Mouse (Mus musculus): ENCODE data around the gene Opa3. TPM values are rescaled to one million over a fixed set of nuclear protein-coding genes. Genes with fewer than 3 reads are reported as not detected.
A peak's percentile ranks its signal among the peaks of the same experiment; 100 is the strongest.

The Opa3 gene
- polyA plus RNA-seq, 1 experiment from 2014 or later: 29.7 TPM

- Histone ChIP-seq H3K36me3 (ENCODE audit: control insufficient read depth, insufficient read depth, low read length) (no peaks in the 10 kb centered on the region), H3K4me3 (ENCODE audit: low read depth, low read length) (peak overlapping the region; percentile 62), H3K27me3 (replicated peaks; ENCODE audit: control insufficient read depth, insufficient read depth, low read length) (peaks cover 45% of the 10 kb centered on the region), H3K4me2 (ENCODE audit: low read depth, low read length) (peak overlapping the region; percentile 99; the same call in 1 of the 2 replicates), H3K27ac (replicated peaks; ENCODE audit: low read depth, low read length) (no peak overlapping the region), H3K4me1 (ENCODE audit: control insufficient read depth, insufficient read depth, low read length) (no peaks in the 10 kb centered on the region), H3K9ac (ENCODE audit: low read depth, low read length) (peak overlapping the region; percentile 60; the same call in 1 of the 2 replicates), H3K9me3 (ENCODE audit: control insufficient read depth, low read length) (no peaks in the 10 kb centered on the region)
- 37% methylated on average over 14 of the region's 14 CpGs for WGBS
- DNase-seq (ENCODE audit: low spot score) (no peak), ATAC-seq (ENCODE audit: low read depth) (no peak)
Measured at GRCm38 (mm10) chr7:19283406-19283804, 55.3 kb downstream of the Opa3 start.

- ATAC-seq (ENCODE audit: low read depth) (no peak), DNase-seq (ENCODE audit: low spot score) (no peak)
- H3K4me3 ChIP-seq (ENCODE audit: low read depth, low read length): no peak overlapping the region
- no peaks in the 10 kb centered on the region for H3K36me3 ChIP-seq (ENCODE audit: control insufficient read depth, insufficient read depth, low read length)
- 29% methylated on average over 4 of the region's 4 CpGs for WGBS
- no peaks in the 10 kb centered on the region for H3K9me3 ChIP-seq (ENCODE audit: control insufficient read depth, low read length)
- no peak overlapping the region for H3K9ac ChIP-seq (ENCODE audit: low read depth, low read length)
- H3K4me2 ChIP-seq (ENCODE audit: low read depth, low read length): no peak overlapping the region
- H3K4me1 ChIP-seq (ENCODE audit: control insufficient read depth, insufficient read depth, low read length): no peaks in the 10 kb centered on the region
- H3K27ac ChIP-seq (replicated peaks; ENCODE audit: low read depth, low read length): no peak overlapping the region
- H3K27me3 ChIP-seq (replicated peaks; ENCODE audit: control insufficient read depth, insufficient read depth, low read length): peaks cover 31% of the 10 kb centered on the region
Measured at GRCm38 (mm10) chr7:19284763-19285162, 56.6 kb downstream of the Opa3 start.

DNA sequence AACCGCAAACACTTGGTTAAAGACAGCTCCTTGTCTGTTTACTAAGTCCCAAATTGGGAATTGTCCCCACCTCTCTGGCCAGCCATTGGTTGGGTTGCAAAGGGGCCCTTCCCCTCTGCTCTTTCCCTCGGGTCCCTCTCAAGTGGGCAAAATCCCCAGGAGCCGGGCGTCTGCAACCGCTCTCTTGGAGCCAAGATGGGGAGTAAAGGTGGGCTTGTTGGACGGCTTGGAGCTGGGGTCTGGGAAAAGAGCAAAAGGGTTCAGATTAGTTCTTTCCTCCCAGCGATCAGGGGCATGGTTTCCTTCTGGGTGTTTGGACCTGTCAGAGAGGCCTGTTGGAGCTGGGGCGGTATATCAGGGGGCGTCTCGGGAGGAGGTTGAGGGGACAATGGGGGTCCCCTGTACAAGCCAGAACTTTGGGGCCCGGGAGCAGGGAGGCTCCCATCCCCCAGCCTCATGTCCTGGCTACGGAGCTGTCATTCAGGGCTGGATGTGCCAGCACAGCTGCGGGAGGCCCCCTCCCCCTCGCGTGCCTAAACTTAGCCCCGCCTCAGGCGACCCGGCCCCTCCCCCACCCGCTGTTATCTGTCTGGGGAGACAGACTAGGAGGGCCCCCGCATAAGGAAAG lies 62.9 kb downstream of the Opa3 start:
- Histone ChIP-seq H3K27me3 (replicated peaks; ENCODE audit: control insufficient read depth, insufficient read depth, low read length) (no peaks in the 10 kb centered on the region), H3K9me3 (ENCODE audit: control insufficient read depth, low read length) (no peaks in the 10 kb centered on the region), H3K4me3 (ENCODE audit: low read depth, low read length) (peak overlapping the region; percentile 37), H3K4me1 (ENCODE audit: control insufficient read depth, insufficient read depth, low read length) (peaks cover 10% of the 10 kb centered on the region), H3K36me3 (ENCODE audit: control insufficient read depth, insufficient read depth, low read length) (no peaks in the 10 kb centered on the region), H3K27ac (replicated peaks; ENCODE audit: low read depth, low read length) (peak overlapping the region; percentile 45), H3K4me2 (ENCODE audit: low read depth, low read length) (peak overlapping the region; percentile 54), H3K9ac (ENCODE audit: low read depth, low read length) (peak overlapping the region; percentile 58)
- DNase-seq (ENCODE audit: low spot score) (peak; percentile 60), ATAC-seq (ENCODE audit: low read depth) (peak; percentile 70; the same call in 1 of the 2 replicates)
- 2% methylated on average over 20 of the region's 20 CpGs for WGBS

- ATAC-seq (ENCODE audit: low read depth): peak; percentile 74
- WGBS: 19% methylated on average over 22 of the region's 22 CpGs
- peak overlapping the region; percentile 61 for H3K4me2 ChIP-seq (ENCODE audit: low read depth, low read length)
- peak overlapping the region; percentile 61 for H3K9ac ChIP-seq (ENCODE audit: low read depth, low read length)
- no peaks in the 10 kb centered on the region for H3K36me3 ChIP-seq (ENCODE audit: control insufficient read depth, insufficient read depth, low read length)
- peaks cover 7% of the 10 kb centered on the region for H3K4me1 ChIP-seq (ENCODE audit: control insufficient read depth, insufficient read depth, low read length)
- H3K4me3 ChIP-seq (ENCODE audit: low read depth, low read length): peak overlapping the region; percentile 36
- no peak overlapping the region for H3K27ac ChIP-seq (replicated peaks; ENCODE audit: low read depth, low read length)
- H3K27me3 ChIP-seq (replicated peaks; ENCODE audit: control insufficient read depth, insufficient read depth, low read length): no peaks in the 10 kb centered on the region
- no peaks in the 10 kb centered on the region for H3K9me3 ChIP-seq (ENCODE audit: control insufficient read depth, low read length)
- DNase-seq (ENCODE audit: low spot score): peak; percentile 97
Measured at GRCm38 (mm10) chr7:19295503-19296185, 67.5 kb downstream of the Opa3 start.

DNA sequence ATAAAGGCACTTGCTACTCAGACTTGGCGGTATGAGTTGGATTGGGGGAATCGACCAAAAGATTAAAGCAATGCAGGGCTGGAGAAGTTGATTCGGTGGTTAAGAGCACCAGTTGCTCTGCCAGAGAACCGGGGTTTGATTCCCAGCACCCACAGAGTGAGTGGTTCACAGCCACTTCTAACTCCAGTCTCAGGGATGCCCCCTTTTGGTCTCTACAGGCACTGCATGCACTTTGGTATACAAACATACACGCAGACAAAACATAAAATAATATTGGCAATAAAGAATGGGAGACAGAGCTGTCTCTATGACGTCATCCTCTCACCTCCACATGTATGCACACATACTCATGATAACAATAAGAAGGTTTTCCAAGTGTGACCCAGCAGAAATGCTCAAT lies 68.9 kb downstream of the Opa3 start:
- Histone ChIP-seq H3K27ac (replicated peaks; ENCODE audit: low read depth, low read length) (no peak overlapping the region), H3K4me2 (ENCODE audit: low read depth, low read length) (no peak overlapping the region), H3K4me3 (ENCODE audit: low read depth, low read length) (no peak overlapping the region), H3K9ac (ENCODE audit: low read depth, low read length) (no peak overlapping the region), H3K27me3 (replicated peaks; ENCODE audit: control insufficient read depth, insufficient read depth, low read length) (peaks cover 7% of the 10 kb centered on the region), H3K9me3 (ENCODE audit: control insufficient read depth, low read length) (no peaks in the 10 kb centered on the region), H3K4me1 (ENCODE audit: control insufficient read depth, insufficient read depth, low read length) (peaks cover 3% of the 10 kb centered on the region; the same call in 1 of the 2 replicates), H3K36me3 (ENCODE audit: control insufficient read depth, insufficient read depth, low read length) (no peaks in the 10 kb centered on the region)
- DNase-seq (ENCODE audit: low spot score) (no peak), ATAC-seq (ENCODE audit: low read depth) (no peak)
- 90% methylated on average over 6 of the region's 6 CpGs for WGBS

DNA sequence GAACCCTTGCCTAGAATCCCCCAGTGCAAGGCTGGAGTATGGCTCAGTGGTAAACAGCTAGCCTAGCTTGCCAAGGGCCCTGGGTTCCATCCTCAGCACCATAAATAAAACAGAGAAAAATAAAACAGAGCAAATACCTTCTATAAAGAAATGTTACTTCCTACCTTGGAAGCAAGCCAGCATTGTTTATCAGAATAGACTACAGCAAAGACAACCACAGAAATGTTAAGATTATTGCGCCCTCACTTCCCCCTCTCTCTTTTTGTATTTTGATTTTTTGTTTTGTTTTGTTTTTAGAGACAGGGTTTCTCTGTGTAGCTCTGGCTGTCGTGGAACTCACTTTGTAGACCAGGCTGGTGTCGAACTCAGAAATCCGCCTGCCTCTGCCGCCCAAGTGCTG lies 69.7 kb downstream of the Opa3 start:
- Histone ChIP-seq H3K27me3 (replicated peaks; ENCODE audit: control insufficient read depth, insufficient read depth, low read length) (peaks cover 15% of the 10 kb centered on the region), H3K4me1 (ENCODE audit: control insufficient read depth, insufficient read depth, low read length) (peaks cover 3% of the 10 kb centered on the region; the same call in 1 of the 2 replicates), H3K27ac (replicated peaks; ENCODE audit: low read depth, low read length) (no peak overlapping the region), H3K9me3 (ENCODE audit: control insufficient read depth, low read length) (no peaks in the 10 kb centered on the region), H3K9ac (ENCODE audit: low read depth, low read length) (no peak overlapping the region), H3K36me3 (ENCODE audit: control insufficient read depth, insufficient read depth, low read length) (no peaks in the 10 kb centered on the region), H3K4me3 (ENCODE audit: low read depth, low read length) (no peak overlapping the region), H3K4me2 (ENCODE audit: low read depth, low read length) (no peak overlapping the region)
- no peak for DNase-seq (ENCODE audit: low spot score)
- WGBS: 94% methylated on average over 5 of the region's 5 CpGs
- no peak for ATAC-seq (ENCODE audit: low read depth)

DNA sequence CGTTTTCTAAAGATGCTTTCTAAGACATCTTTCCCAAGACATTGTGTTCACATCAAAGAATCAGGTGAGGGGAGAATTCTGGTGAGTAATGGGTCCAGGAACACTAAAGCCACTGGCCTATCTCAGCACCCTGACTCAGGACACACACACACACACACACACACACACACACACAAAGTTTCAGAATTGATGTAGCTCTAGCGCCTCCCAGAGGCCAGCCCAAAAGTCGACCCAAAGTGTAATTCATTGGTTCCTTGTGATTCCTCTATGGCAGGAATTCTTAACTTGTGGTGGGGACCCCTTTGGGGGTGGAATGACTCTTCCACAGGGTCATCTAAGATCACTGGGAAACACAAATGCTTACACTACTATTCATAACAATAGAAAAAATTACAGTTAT lies 71.1 kb downstream of the Opa3 start:
- Histone ChIP-seq H3K4me3 (ENCODE audit: low read depth, low read length) (no peak overlapping the region), H3K36me3 (ENCODE audit: control insufficient read depth, insufficient read depth, low read length) (no peaks in the 10 kb centered on the region), H3K27me3 (replicated peaks; ENCODE audit: control insufficient read depth, insufficient read depth, low read length) (peaks cover 29% of the 10 kb centered on the region), H3K4me2 (ENCODE audit: low read depth, low read length) (no peak overlapping the region), H3K9me3 (ENCODE audit: control insufficient read depth, low read length) (no peaks in the 10 kb centered on the region), H3K9ac (ENCODE audit: low read depth, low read length) (no peak overlapping the region), H3K27ac (replicated peaks; ENCODE audit: low read depth, low read length) (no peak overlapping the region), H3K4me1 (ENCODE audit: control insufficient read depth, insufficient read depth, low read length) (peaks cover 3% of the 10 kb centered on the region; the same call in 1 of the 2 replicates)
- peak; percentile 45 for DNase-seq (ENCODE audit: low spot score)
- WGBS: 16% methylated on average over 3 of the region's 3 CpGs
- no peak for ATAC-seq (ENCODE audit: low read depth)

- Histone ChIP-seq H3K36me3 (ENCODE audit: control insufficient read depth, insufficient read depth, low read length) (no peaks in the 10 kb centered on the region), H3K9ac (ENCODE audit: low read depth, low read length) (peak overlapping the region; percentile 56), H3K9me3 (ENCODE audit: control insufficient read depth, low read length) (no peaks in the 10 kb centered on the region), H3K4me3 (ENCODE audit: low read depth, low read length) (peak overlapping the region; percentile 48), H3K4me2 (ENCODE audit: low read depth, low read length) (peak overlapping the region; percentile 54), H3K27me3 (replicated peaks; ENCODE audit: control insufficient read depth, insufficient read depth, low read length) (peaks cover 44% of the 10 kb centered on the region), H3K27ac (replicated peaks; ENCODE audit: low read depth, low read length) (no peak overlapping the region), H3K4me1 (ENCODE audit: control insufficient read depth, insufficient read depth, low read length) (peaks cover 3% of the 10 kb centered on the region)
- peak; percentile 84 for ATAC-seq (ENCODE audit: low read depth)
- 0% methylated on average over 29 of the region's 29 CpGs for WGBS
- DNase-seq (ENCODE audit: low spot score): peak; percentile 92
Measured at GRCm38 (mm10) chr7:19300501-19301421, 72.6 kb downstream of the Opa3 start.

All from embryonic facial prominence, embryonic 14.5 days (tissue).